Mouse (Mus musculus) MEL (cell line): ENCODE results near the gene Ncoa5. TPM values are rescaled to one million over a fixed set of nuclear protein-coding genes. Genes with fewer than 3 reads are reported as not detected.

Experiments used
- DNase-seq: peaks from one replicate; pipeline ENCODE4 v3.0.0; 2011; ENCODE audit warnings: low read depth, low spot score
- H3K27ac ChIP-seq: 2 replicates; pipeline ENCODE4 v1.5.1; 2012; ENCODE audit warnings: low read depth, mild to moderate bottlenecking, control low read depth, low read length, moderate library complexity; ENCODE audit not compliant: control insufficient read depth
- H3K27me3 ChIP-seq, 2 experiments: fragments of 150-350 bp in 1 of 2; sonication (generic) in 1 of 2; 2 replicates each; pipeline ENCODE4 v1.6.1; 2012; ENCODE audit warnings: low read length in 2 of 2, mild to moderate bottlenecking in 2 of 2, improper control_type of control experiment in 1 of 2, moderate library complexity in 1 of 2; ENCODE audit not compliant: insufficient read depth in 2 of 2, control insufficient read depth in 1 of 2
- H3K36me3 ChIP-seq, 2 experiments: 2 replicates each; pipeline ENCODE4 v1.6.1; 2012 to 2014; ENCODE audit warnings: low read length in 2 of 2, improper control_type of control experiment in 1 of 2, inconsistent platforms in 1 of 2, mild to moderate bottlenecking in 1 of 2; ENCODE audit not compliant: insufficient read depth in 2 of 2, control insufficient read depth in 1 of 2
- H3K4me1 ChIP-seq, 2 experiments: fragments of 150-350 bp in 1 of 2; sonication (generic) in 1 of 2; 2 replicates each; pipeline ENCODE4 v1.6.1; 2012; ENCODE audit warnings: low read length in 2 of 2, improper control_type of control experiment in 1 of 2, mild to moderate bottlenecking in 1 of 2; ENCODE audit not compliant: insufficient read depth in 2 of 2, control insufficient read depth in 1 of 2
- H3K4me3 ChIP-seq, 2 experiments: fragments of 150-350 bp in 1 of 2; sonication (generic) in 1 of 2; 2 replicates each; pipeline ENCODE4 v1.5.1; 2012; ENCODE audit warnings: low read depth in 2 of 2, low read length in 2 of 2, mild to moderate bottlenecking in 2 of 2, moderate library complexity in 2 of 2, control low read depth in 1 of 2, improper control_type of control experiment in 1 of 2; ENCODE audit not compliant: control insufficient read depth in 1 of 2, insufficient read depth in 1 of 2
- H3K79me2 ChIP-seq: 2 replicates; pipeline ENCODE4 v1.6.1; 2012; ENCODE audit warnings: mild to moderate bottlenecking, low read length, moderate library complexity; ENCODE audit not compliant: control insufficient read depth, poor library complexity, insufficient read depth
- H3K9ac ChIP-seq: 2 replicates; pipeline ENCODE4 v1.6.1; 2012; ENCODE audit warnings: low read depth, mild to moderate bottlenecking, control low read depth, low read length, moderate library complexity; ENCODE audit not compliant: control insufficient read depth, poor library complexity, severe bottlenecking
- H3K9me3 ChIP-seq: fragments of 150-350 bp; sonication (generic); replicated peaks from 2 replicates; pipeline ENCODE4 v1.6.1; 2012; ENCODE audit warnings: mild to moderate bottlenecking, low read length, improper control_type of control experiment, moderate library complexity; ENCODE audit not compliant: insufficient read depth
- BHLHE40 ChIP-seq: IDR thresholded peaks from 2 replicates; pipeline ENCODE4 v1.6.1; 2012; ENCODE audit warnings: low read depth, mild to moderate bottlenecking, inconsistent platforms, low read length, improper control_type of control experiment, borderline replicate concordance
- CHD1 ChIP-seq: IDR thresholded peaks from 2 replicates; pipeline ENCODE4 v1.6.1; 2012; ENCODE audit warnings: low read depth, mild to moderate bottlenecking, inconsistent platforms, low read length, improper control_type of control experiment
- CHD2 ChIP-seq: IDR thresholded peaks from 2 replicates; pipeline ENCODE4 v1.6.1; 2011; ENCODE audit warnings: low read length, improper control_type of control experiment
- CTCF ChIP-seq, 3 experiments: IDR thresholded peaks in 2 of 3; conservative IDR thresholded peaks in 1 of 3; 2 replicates each; pipeline ENCODE4 v1.5.1; 2011 to 2012; ENCODE audit warnings: low read length in 3 of 3, low read depth in 2 of 3, mild to moderate bottlenecking in 2 of 3, improper control_type of control experiment in 1 of 3, inconsistent platforms in 1 of 3, mixed read lengths in 1 of 3, moderate library complexity in 1 of 3; ENCODE audit not compliant: control insufficient read depth in 1 of 3, insufficient read depth in 1 of 3, poor library complexity in 1 of 3, severe bottlenecking in 1 of 3
- E2F4 ChIP-seq: IDR thresholded peaks from 2 replicates; pipeline ENCODE4 v1.6.1; 2011; ENCODE audit warnings: low read depth, low read length, improper control_type of control experiment, borderline replicate concordance
- ELF1 ChIP-seq: IDR thresholded peaks from 2 replicates; pipeline ENCODE4 v1.6.1; 2014; ENCODE audit warnings: low read depth, mild to moderate bottlenecking, inconsistent platforms, low read length, improper control_type of control experiment, moderate library complexity
- EP300 ChIP-seq, 2 experiments: IDR thresholded peaks; 2 replicates each; pipeline ENCODE4 v1.6.1; 2011; ENCODE audit warnings: improper control_type of control experiment in 2 of 2, low read length in 2 of 2, low read depth in 1 of 2, mild to moderate bottlenecking in 1 of 2
- ETS1 ChIP-seq: IDR thresholded peaks from 2 replicates; pipeline ENCODE4 v1.6.1; 2012; ENCODE audit warnings: low read depth, mild to moderate bottlenecking, inconsistent platforms, low read length, improper control_type of control experiment, moderate library complexity
- GABPA ChIP-seq: IDR thresholded peaks from 2 replicates; pipeline ENCODE4 v1.6.1; 2012; ENCODE audit warnings: low read depth, mild to moderate bottlenecking, inconsistent platforms, low read length, improper control_type of control experiment, moderate library complexity
- GATA1 ChIP-seq: IDR thresholded peaks from 2 replicates; pipeline ENCODE4 v1.6.1; 2011; ENCODE audit warnings: low read depth, low read length, improper control_type of control experiment
- HCFC1 ChIP-seq: IDR thresholded peaks from 2 replicates; pipeline ENCODE4 v1.6.1; 2012; ENCODE audit warnings: low read depth, mild to moderate bottlenecking, inconsistent platforms, low read length, improper control_type of control experiment, moderate library complexity
- JUND ChIP-seq: IDR thresholded peaks from 2 replicates; pipeline ENCODE4 v1.6.1; 2011; ENCODE audit warnings: low read depth, mild to moderate bottlenecking, improper control_type of control experiment, low read length
- KAT2A ChIP-seq: conservative IDR thresholded peaks from 2 replicates; pipeline ENCODE4 v1.6.1; 2012; ENCODE audit warnings: low read depth, low read length, improper control_type of control experiment, inconsistent platforms
- MAFK ChIP-seq: IDR thresholded peaks from 2 replicates; pipeline ENCODE4 v1.6.1; 2011; ENCODE audit warnings: low read depth, mild to moderate bottlenecking, low read length, improper control_type of control experiment, borderline replicate concordance
- MAX ChIP-seq: IDR thresholded peaks from 2 replicates; pipeline ENCODE4 v1.6.1; 2011; ENCODE audit warnings: low read length, improper control_type of control experiment
- MAZ ChIP-seq: IDR thresholded peaks from 2 replicates; pipeline ENCODE4 v1.6.1; 2012; ENCODE audit warnings: low read depth, mild to moderate bottlenecking, inconsistent platforms, low read length, improper control_type of control experiment
- MEF2A ChIP-seq: IDR thresholded peaks from 2 replicates; pipeline ENCODE4 v1.6.1; 2014; ENCODE audit warnings: low read depth, mild to moderate bottlenecking, inconsistent platforms, low read length, improper control_type of control experiment; ENCODE audit not compliant: poor library complexity, insufficient replicate concordance, severe bottlenecking; ENCODE audit errors: extremely low read depth
- MXI1 ChIP-seq: IDR thresholded peaks from 2 replicates; pipeline ENCODE4 v1.6.1; 2011; ENCODE audit warnings: mild to moderate bottlenecking, low read depth, low read length, improper control_type of control experiment
- MYB ChIP-seq: IDR thresholded peaks from 2 replicates; pipeline ENCODE4 v1.6.1; 2011; ENCODE audit warnings: mild to moderate bottlenecking, low read depth, low read length, improper control_type of control experiment
- MYC ChIP-seq: IDR thresholded peaks from 2 replicates; pipeline ENCODE4 v1.6.1; 2011; ENCODE audit warnings: low read depth, mild to moderate bottlenecking, low read length, improper control_type of control experiment, moderate library complexity
- NELFE ChIP-seq: IDR thresholded peaks from 2 replicates; pipeline ENCODE4 v1.6.1; 2011; ENCODE audit warnings: low read depth, low read length, improper control_type of control experiment
- NRF1 ChIP-seq: IDR thresholded peaks from 2 replicates; pipeline ENCODE4 v1.6.1; 2014; ENCODE audit warnings: low read depth, mild to moderate bottlenecking, inconsistent platforms, low read length, improper control_type of control experiment, moderate library complexity; ENCODE audit not compliant: poor library complexity, insufficient read depth, severe bottlenecking
- POLR2A ChIP-seq, 2 experiments: IDR thresholded peaks; 2 replicates each; pipeline ENCODE4 v1.6.1; 2011 to 2012; ENCODE audit warnings: low read length in 2 of 2, mild to moderate bottlenecking in 2 of 2, control low read depth in 1 of 2, improper control_type of control experiment in 1 of 2, low read depth in 1 of 2, moderate library complexity in 1 of 2; ENCODE audit not compliant: control insufficient read depth in 1 of 2, insufficient read depth in 1 of 2, poor library complexity in 1 of 2
- POLR2AphosphoS2 ChIP-seq: IDR thresholded peaks from 2 replicates; pipeline ENCODE4 v1.6.1; 2011; ENCODE audit warnings: low read length, improper control_type of control experiment
- POLR2AphosphoS5 ChIP-seq: IDR thresholded peaks from 2 replicates; pipeline ENCODE4 v1.6.1; 2012; ENCODE audit warnings: low read depth, borderline replicate concordance, mild to moderate bottlenecking, inconsistent platforms, low read length, moderate library complexity, mixed read lengths
- RAD21 ChIP-seq: IDR thresholded peaks from 2 replicates; pipeline ENCODE4 v1.6.1; 2011; ENCODE audit warnings: mild to moderate bottlenecking, low read depth, low read length, improper control_type of control experiment
- RCOR1 ChIP-seq: IDR thresholded peaks from 2 replicates; pipeline ENCODE4 v1.6.1; 2012; ENCODE audit warnings: low read depth, mild to moderate bottlenecking, inconsistent platforms, low read length, improper control_type of control experiment
- SIN3A ChIP-seq: IDR thresholded peaks from 2 replicates; pipeline ENCODE4 v1.6.1; 2012; ENCODE audit warnings: low read length, improper control_type of control experiment, inconsistent platforms
- SMC3 ChIP-seq: IDR thresholded peaks from 2 replicates; pipeline ENCODE4 v1.6.1; 2011; ENCODE audit warnings: low read depth, low read length, improper control_type of control experiment
- TAL1 ChIP-seq: IDR thresholded peaks from 2 replicates; pipeline ENCODE4 v1.6.1; 2012; ENCODE audit warnings: mild to moderate bottlenecking, inconsistent platforms, low read length, moderate library complexity, mixed read lengths
- TBP ChIP-seq: IDR thresholded peaks from 2 replicates; pipeline ENCODE4 v1.8.0; 2011; ENCODE audit warnings: low read depth, low read length, improper control_type of control experiment
- TCF12 ChIP-seq: IDR thresholded peaks from 2 replicates; pipeline ENCODE4 v1.6.1; 2014; ENCODE audit warnings: low read depth, mild to moderate bottlenecking, inconsistent platforms, low read length, improper control_type of control experiment, moderate library complexity
- UBTF ChIP-seq: IDR thresholded peaks from 2 replicates; pipeline ENCODE4 v1.6.1; 2012; ENCODE audit warnings: low read depth, mild to moderate bottlenecking, inconsistent platforms, low read length, improper control_type of control experiment, moderate library complexity, borderline replicate concordance; ENCODE audit not compliant: insufficient read depth
- USF1 ChIP-seq: IDR thresholded peaks from 2 replicates; pipeline ENCODE4 v1.6.1; 2014; ENCODE audit warnings: low read depth, mild to moderate bottlenecking, inconsistent platforms, low read length, improper control_type of control experiment, moderate library complexity
- USF2 ChIP-seq, 2 experiments: IDR thresholded peaks; 2 replicates each; pipeline ENCODE4 v1.6.1; 2011 to 2012; ENCODE audit warnings: improper control_type of control experiment in 2 of 2, low read length in 2 of 2, borderline replicate concordance in 1 of 2, inconsistent platforms in 1 of 2, low read depth in 1 of 2, mild to moderate bottlenecking in 1 of 2; ENCODE audit not compliant: insufficient read depth in 1 of 2
- ZC3H11A ChIP-seq: IDR thresholded peaks from 2 replicates; pipeline ENCODE4 v1.6.1; 2012; ENCODE audit warnings: low read depth, mild to moderate bottlenecking, inconsistent platforms, low read length, improper control_type of control experiment
- ZKSCAN1 ChIP-seq: IDR thresholded peaks from 2 replicates; pipeline ENCODE4 v1.6.1; 2012; ENCODE audit warnings: low read depth, mild to moderate bottlenecking, inconsistent platforms, low read length, improper control_type of control experiment, moderate library complexity
- ZMIZ1 ChIP-seq: IDR thresholded peaks from 2 replicates; pipeline ENCODE4 v1.6.1; 2012; ENCODE audit warnings: low read depth, mild to moderate bottlenecking, inconsistent platforms, low read length, improper control_type of control experiment, moderate library complexity
- ZNF384 ChIP-seq: IDR thresholded peaks from 2 replicates; pipeline ENCODE4 v1.6.1; 2012; ENCODE audit warnings: low read depth, mild to moderate bottlenecking, inconsistent platforms, low read length, improper control_type of control experiment
- polyA plus RNA-seq, 2 experiments: library from polyadenylated mRNA; stranded (reverse) in 1 of 2; unstranded in 1 of 2; fragments of >175 nt in 1 of 2; fragments of >200 nt in 1 of 2; gene quantifications; 2 replicates each; pipeline versions ENCODE4 v1.2.1 to v1.2.4; 2012; ENCODE audit warnings: low replicate concordance in 2 of 2, low read depth in 1 of 2; ENCODE audit not compliant: insufficient read length in 2 of 2, insufficient read depth in 1 of 2, missing spikeins in 1 of 2
- total RNA-seq: library from RNA; depleted of rRNA; stranded (reverse); fragments of 300-350 nt; gene quantifications from 2 replicates; pipeline ENCODE4 v1.2.3, GENCODE M21; 2012

Gene Ncoa5
- total and polyA plus RNA-seq, 3 experiments, result 35.8 to 76.6 (median 61.0) TPM

GRCm38 (mm10) chr2:164953224-164953623 is 81.4 kb downstream of the Ncoa5 start:
- Histone ChIP-seq H3K9ac (no peak overlapping the region), H3K9me3 (no peaks in the 10 kb centered on the region), H3K79me2 (no peaks in the 10 kb centered on the region), H3K27me3 (no peaks in the 10 kb centered on the region), H3K27ac (no peak overlapping the region), H3K4me1 (no peaks in the 10 kb centered on the region), H3K36me3 (no peaks in the 10 kb centered on the region), H3K4me3 (0 out of 4 replicates have a peak overlapping the region, but pooled peaks of 1 of the 2 experiments have one; percentile 8)
- peak; percentile 55 for TF ChIP-seq SMC3
- TF ChIP-seq RCOR1, result no peak
- no peak for TF ChIP-seq GATA1
- no peak for TF ChIP-seq ZKSCAN1
- no peak for TF ChIP-seq ZMIZ1
- TF ChIP-seq MYC, result no peak
- TF ChIP-seq USF2 (IDR thresholded peaks at IDR 0.05; ENCODE audit: borderline replicate concordance in 1 of 2, insufficient read depth in 1 of 2, low read depth in 1 of 2, low read length in 2 of 2), result no peak
- no peak for TF ChIP-seq ELF1
- TF ChIP-seq TBP, result no peak
- no peak for TF ChIP-seq POLR2A (IDR thresholded peaks at IDR 0.05; ENCODE audit: control insufficient read depth in 1 of 2, insufficient read depth in 1 of 2, low read depth in 1 of 2, low read length in 2 of 2, poor library complexity in 1 of 2)
- TF ChIP-seq RAD21, result peak; percentile 69
- TF ChIP-seq MXI1, result no peak
- TF ChIP-seq ZNF384, result no peak
- no peak for TF ChIP-seq SIN3A
- no peak for TF ChIP-seq UBTF
- TF ChIP-seq GABPA, result no peak
- TF ChIP-seq TCF12, result no peak
- TF ChIP-seq BHLHE40, result no peak
- no peak for TF ChIP-seq CHD2
- TF ChIP-seq CHD1, result no peak
- TF ChIP-seq TAL1, result no peak
- TF ChIP-seq MYB, result no peak
- no peak for TF ChIP-seq MAX
- no peak for TF ChIP-seq KAT2A
- no peak for TF ChIP-seq NELFE
- TF ChIP-seq POLR2AphosphoS2, result no peak
- peak; percentile 87 for TF ChIP-seq MAZ
- no peak for TF ChIP-seq NRF1
- no peak for TF ChIP-seq MAFK
- TF ChIP-seq ZC3H11A, result peak; percentile 26; the same call in 1 of the 2 replicates
- no peak for TF ChIP-seq POLR2AphosphoS5
- TF ChIP-seq ETS1, result no peak
- peak; percentile 82 to 97 (median 84) for TF ChIP-seq CTCF (IDR thresholded peaks at IDR 0.05 in 2 of 3, conservative IDR thresholded peaks at IDR 0.05 in 1 of 3; ENCODE audit: control insufficient read depth in 1 of 3, insufficient read depth in 1 of 3, low read depth in 2 of 3, low read length in 3 of 3, poor library complexity in 1 of 3, severe bottlenecking in 1 of 3)
- no peak for TF ChIP-seq E2F4
- no peak for TF ChIP-seq USF1
- TF ChIP-seq MEF2A, result no peak
- no peak for TF ChIP-seq HCFC1
- TF ChIP-seq JUND, result no peak
- TF ChIP-seq EP300 (IDR thresholded peaks at IDR 0.05; ENCODE audit: low read depth in 1 of 2, low read length in 2 of 2), result no peak
- DNase-seq, result peak; percentile 82
